Mouse (Mus musculus) liver, embryonic 13.5 days (tissue): Measurements from ENCODE around the gene Kcns3. TPM values are rescaled to one million over a fixed set of nuclear protein-coding genes. Genes with fewer than 3 reads are reported as not detected.
"Not testable (repeated sequence)": the region's sequence is repeated elsewhere in the genome, so short reads cannot be mapped to it uniquely, and the experiment has no call there.

Source experiments
- ATAC-seq: fragments of 200-750 bp; cut with Nextera tagmentation; 2 replicates; pipeline ENCODE4 v1.8.0; 2017; ENCODE audit warnings: low read depth, mild to moderate bottlenecking, moderate number of reproducible peaks, moderate library complexity
- DNase-seq: peaks from one replicate; pipeline ENCODE4 v3.0.0; 2022
- H3K27ac ChIP-seq: fragments of 300-500 bp; sonication (generic); 2 replicates; pipeline ENCODE4 v1.5.1; 2015; ENCODE audit warnings: moderate library complexity, mild to moderate bottlenecking, inconsistent platforms
- H3K27me3 ChIP-seq: fragments of 300-500 bp; sonication (generic); 2 replicates; pipeline ENCODE4 v1.6.1; 2015; ENCODE audit warnings: mild to moderate bottlenecking, inconsistent platforms
- H3K36me3 ChIP-seq: fragments of 300-500 bp; sonication (generic); 2 replicates; pipeline ENCODE4 v1.6.1; 2015; ENCODE audit warnings: mild to moderate bottlenecking, inconsistent platforms
- H3K4me1 ChIP-seq: fragments of 300-500 bp; sonication (generic); replicated peaks from 2 replicates; pipeline ENCODE4 v1.6.1; 2015; ENCODE audit warnings: inconsistent platforms
- H3K4me2 ChIP-seq: fragments of 300-500 bp; sonication (generic); 2 replicates; pipeline ENCODE4 v1.6.1; 2015; ENCODE audit warnings: inconsistent platforms, mild to moderate bottlenecking, moderate library complexity
- H3K4me3 ChIP-seq: fragments of 300-500 bp; sonication (generic); replicated peaks from 2 replicates; pipeline ENCODE4 v1.5.1; 2015; ENCODE audit warnings: mild to moderate bottlenecking, inconsistent platforms
- H3K9ac ChIP-seq: fragments of 300-500 bp; sonication (generic); 2 replicates; pipeline ENCODE4 v1.6.1; 2015; ENCODE audit warnings: mild to moderate bottlenecking, inconsistent platforms
- H3K9me3 ChIP-seq: fragments of 300-500 bp; sonication (generic); replicated peaks from 2 replicates; pipeline ENCODE4 v1.6.1; 2016; ENCODE audit warnings: inconsistent platforms
- WGBS: fragments of 180-500 bp; shearing (Covaris S2); methylation state at CpG from one replicate; pipeline ENCODE4 v1.1.7; 2015; ENCODE audit not compliant: insufficient replicate concordance; 5-methylcytosine and 5-hydroxymethylcytosine counted together
- polyA plus RNA-seq: library from polyadenylated mRNA; unstranded; fragments of >200 nt; fragmentation: Nextera tagmentation; extraction: Ambion mirVana; gene quantifications from 2 replicates; pipeline ENCODE4 v1.2.1, GENCODE M21; 2015

The Kcns3 gene
- polyA plus RNA-seq, 1 experiment from 2014 or later = 0.17 TPM

DNA sequence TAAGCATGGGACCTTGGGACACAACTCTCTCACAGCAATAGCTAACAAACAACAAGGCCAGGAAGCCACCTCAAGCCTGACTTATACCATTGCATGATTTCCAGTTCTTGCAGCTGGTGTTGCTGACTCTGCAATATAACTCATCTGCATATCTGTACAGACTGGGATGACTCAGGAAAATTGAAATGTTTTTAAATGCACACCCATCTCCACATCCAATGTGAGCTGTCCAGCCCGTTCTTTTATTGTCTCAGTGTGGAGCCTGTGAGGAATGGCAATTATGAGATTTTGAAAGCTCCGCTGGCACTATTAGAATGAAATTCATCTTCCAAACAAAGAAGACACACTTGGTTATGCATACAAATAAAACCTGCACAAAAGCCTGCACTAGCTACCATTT is 84.0 kb downstream of the Kcns3 start:
- no peak for DNase-seq
- Histone ChIP-seq H3K27ac (no peak overlapping the region), H3K9ac (no peak overlapping the region), H3K36me3 (no peaks in the 10 kb centered on the region), H3K27me3 (no peaks in the 10 kb centered on the region), H3K4me3 (no peak overlapping the region), H3K4me2 (no peak overlapping the region), H3K4me1 (no peaks in the 10 kb centered on the region), H3K9me3 (no peaks in the 10 kb centered on the region)
- ATAC-seq = no peak
- WGBS = 65% methylated on average over 2 of the region's 2 CpGs

DNA sequence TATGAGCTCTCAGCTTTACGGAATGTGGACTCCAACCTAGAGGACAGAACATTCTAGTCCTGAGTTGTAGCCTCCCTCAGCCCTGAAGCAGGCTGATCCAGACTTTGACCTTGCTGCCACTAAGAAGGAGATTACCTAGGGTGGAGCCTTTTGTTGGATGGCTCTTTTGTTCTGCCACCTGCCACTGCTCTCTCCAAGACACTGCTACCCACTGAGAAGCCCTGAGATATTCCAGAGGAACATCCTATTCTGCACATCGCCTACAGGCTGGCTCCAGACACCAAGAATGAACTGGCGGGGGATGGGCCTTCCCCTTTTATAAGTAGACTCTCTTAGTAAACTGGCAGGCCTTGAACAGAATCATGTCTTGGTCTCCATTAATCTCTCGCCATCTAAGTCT is 98.2 kb downstream of the Kcns3 start:
- DNase-seq, H3K27me3 ChIP-seq, H3K4me1 ChIP-seq, H3K27ac ChIP-seq, H3K9me3 ChIP-seq, H3K4me3 ChIP-seq, ATAC-seq, H3K36me3 ChIP-seq, H3K9ac ChIP-seq, H3K4me2 ChIP-seq: not testable (repeated sequence)
- WGBS = 58% methylated on average over 4 of the region's 4 CpGs

DNA sequence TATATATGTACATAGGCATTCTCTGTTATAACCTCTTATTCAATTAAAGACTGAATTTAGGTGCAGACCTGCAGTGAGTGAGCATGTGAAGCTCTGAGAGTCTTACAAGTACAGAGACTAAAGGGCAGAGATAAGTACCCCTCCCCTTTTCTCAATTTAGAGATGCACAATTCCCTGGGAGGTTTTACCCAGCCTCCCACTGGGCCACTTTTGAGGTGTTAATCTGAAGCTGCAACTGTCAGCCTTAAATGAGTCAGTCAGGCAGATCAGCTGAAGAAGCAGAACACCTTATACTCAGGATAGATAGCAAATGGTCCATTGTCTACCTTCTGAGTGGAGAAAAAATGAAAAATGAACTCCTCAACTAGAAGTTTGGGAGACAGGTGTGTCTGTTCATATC is 109.0 kb downstream of the Kcns3 start:
- DNase-seq = no peak
- no peak overlapping the region for H3K9ac ChIP-seq
- no peaks in the 10 kb centered on the region for H3K4me1 ChIP-seq
- no peak overlapping the region for H3K4me2 ChIP-seq
- no peak overlapping the region for H3K27ac ChIP-seq
- no peaks in the 10 kb centered on the region for H3K27me3 ChIP-seq
- ATAC-seq = no peak
- no peaks in the 10 kb centered on the region for H3K36me3 ChIP-seq
- no peaks in the 10 kb centered on the region for H3K9me3 ChIP-seq
- H3K4me3 ChIP-seq = no peak overlapping the region

Other genes with a start within 250 kb of the Kcns3 start
- gene Msgn1, start 57.9 kb upstream of the Kcns3 start, polyA plus RNA-seq = not detected in 2 replicates
- 9.2 and 12.2 TPM in 2 replicates for gene Gen1, start 114.7 kb upstream of the Kcns3 start, polyA plus RNA-seq
- 93.3 and 107 TPM in 2 replicates for gene Smc6, start 114.8 kb upstream of the Kcns3 start, polyA plus RNA-seq